Mouse (Mus musculus) 3T3-L1 (cell line): ENCODE measurements around the gene Ccdc96.

Experiments used
- DNase-seq: peaks from one replicate; pipeline ENCODE4 v3.0.0-alpha.2; 2015; ENCODE audit warnings: low read depth, low spot score

Gene Ccdc96

GRCm38 (mm10) chr5:36472876-36473655 is 11.3 kb upstream of the Ccdc96 start:
- DNase-seq = no peak

- DNase-seq = peak; percentile 92
These were observed 10.1 kb upstream of the Ccdc96 start for GRCm38 (mm10) chr5:36474283-36474682.

GRCm38 (mm10) chr5:36477486-36477885 is 6.9 kb upstream of the Ccdc96 start:
- no peak for DNase-seq

GRCm38 (mm10) chr5:36478540-36479420 is 5.6 kb upstream of the Ccdc96 start:
- DNase-seq = no peak

- no peak for DNase-seq
These were observed 4.7 kb upstream of the Ccdc96 start for GRCm38 (mm10) chr5:36479735-36480134.

GRCm38 (mm10) chr5:36480398-36480797 is 4.0 kb upstream of the Ccdc96 start:
- DNase-seq = peak; percentile 39

GRCm38 (mm10) chr5:36481114-36481513 is 3.3 kb upstream of the Ccdc96 start:
- DNase-seq = peak; percentile 51

- peak; percentile 46 for DNase-seq
These were observed 936 bp upstream of the Ccdc96 start for GRCm38 (mm10) chr5:36483203-36484101.

- no peak for DNase-seq
These were observed 918 bp downstream of the Ccdc96 start for GRCm38 (mm10) chr5:36485306-36485705.

- DNase-seq = peak; percentile 67
These were observed 4.8 kb downstream of the Ccdc96 start for GRCm38 (mm10) chr5:36489225-36489624.

GRCm38 (mm10) chr5:36493919-36494318 is 9.5 kb downstream of the Ccdc96 start:
- DNase-seq = no peak

- DNase-seq = no peak
These were observed 10.3 kb downstream of the Ccdc96 start for GRCm38 (mm10) chr5:36494709-36495108.

- DNase-seq = no peak
These were observed 20.8 kb downstream of the Ccdc96 start for GRCm38 (mm10) chr5:36505235-36505634.

GRCm38 (mm10) chr5:36505643-36506042 is 21.3 kb downstream of the Ccdc96 start:
- DNase-seq = no peak

- no peak for DNase-seq
These were observed 24.0 kb downstream of the Ccdc96 start for GRCm38 (mm10) chr5:36508351-36508750.

GRCm38 (mm10) chr5:36510956-36511355 is 26.6 kb downstream of the Ccdc96 start:
- no peak for DNase-seq

GRCm38 (mm10) chr5:36515126-36515525 is 30.7 kb downstream of the Ccdc96 start:
- no peak for DNase-seq

- no peak for DNase-seq
These were observed 31.2 kb downstream of the Ccdc96 start for GRCm38 (mm10) chr5:36515558-36515957.

- no peak for DNase-seq
These were observed 33.2 kb downstream of the Ccdc96 start for GRCm38 (mm10) chr5:36517596-36517995.

GRCm38 (mm10) chr5:36519751-36520150 is 35.4 kb downstream of the Ccdc96 start:
- DNase-seq = no peak

GRCm38 (mm10) chr5:36522782-36523181 is 38.4 kb downstream of the Ccdc96 start:
- DNase-seq = no peak
